Mouse (Mus musculus): ENCODE measurements at regions not wholly inside any gene's neighbourhood (a gene's known extent, or its start where the extent isn't known, plus 50 kb on each side); places are given as distances from the start of the nearest gene placed in this dataset.

DNA sequence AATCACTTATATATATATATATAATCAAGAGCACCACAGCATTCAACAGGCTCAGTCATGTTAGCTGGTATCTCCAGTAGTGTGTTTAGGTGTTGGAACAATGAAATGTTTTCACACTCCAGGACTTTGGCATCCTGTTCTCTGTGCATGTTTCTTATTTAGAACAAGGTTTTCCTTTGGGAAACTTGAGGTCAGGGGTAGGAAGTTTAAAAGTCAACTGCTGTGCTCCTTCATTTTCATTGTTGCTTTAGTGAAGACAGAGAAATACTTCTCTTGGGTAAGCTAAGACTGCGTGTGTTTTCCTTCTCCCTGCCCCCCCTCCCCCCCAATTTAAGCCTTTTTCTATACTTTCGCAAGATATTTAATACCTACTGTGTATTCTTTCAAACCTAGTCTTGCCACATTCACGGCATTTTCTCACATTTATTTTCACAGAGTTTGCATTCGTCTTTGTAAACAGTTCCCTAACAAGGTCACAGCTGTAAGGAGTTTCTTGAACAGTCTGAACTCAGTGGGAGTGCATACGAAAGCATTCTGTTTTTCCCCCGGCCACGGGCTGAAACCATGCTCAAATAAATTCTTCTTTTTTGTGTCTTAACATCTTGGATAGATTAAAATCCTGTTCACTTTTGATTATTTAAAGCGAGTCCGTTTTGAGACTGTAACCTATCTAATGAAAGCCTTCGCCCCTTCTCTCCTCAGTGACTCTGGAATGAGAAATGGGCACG, 279.2 kb downstream of the Col12a1 start:
- DNase-seq = no peak

DNA sequence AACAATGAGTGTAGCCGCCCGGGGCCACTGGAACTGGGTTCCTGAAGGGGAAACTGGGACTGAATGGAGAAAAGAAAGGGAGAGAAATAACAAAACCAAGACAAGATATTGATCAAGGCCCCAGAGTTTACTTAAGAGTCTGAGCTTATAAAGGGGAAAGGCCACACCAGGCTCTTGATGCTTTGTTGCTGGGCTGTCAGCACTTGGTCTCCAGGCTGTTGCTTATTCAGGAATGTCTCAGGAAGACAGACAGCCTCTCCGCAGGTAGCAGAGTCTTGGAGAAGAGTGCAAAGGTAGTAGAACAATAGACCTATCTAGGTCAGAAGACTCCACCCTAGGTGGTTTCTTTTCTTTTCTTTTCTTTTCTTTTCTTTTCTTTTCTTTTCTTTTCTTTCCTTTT, 263.4 kb downstream of the Col12a1 start:
- no peak for DNase-seq

DNA sequence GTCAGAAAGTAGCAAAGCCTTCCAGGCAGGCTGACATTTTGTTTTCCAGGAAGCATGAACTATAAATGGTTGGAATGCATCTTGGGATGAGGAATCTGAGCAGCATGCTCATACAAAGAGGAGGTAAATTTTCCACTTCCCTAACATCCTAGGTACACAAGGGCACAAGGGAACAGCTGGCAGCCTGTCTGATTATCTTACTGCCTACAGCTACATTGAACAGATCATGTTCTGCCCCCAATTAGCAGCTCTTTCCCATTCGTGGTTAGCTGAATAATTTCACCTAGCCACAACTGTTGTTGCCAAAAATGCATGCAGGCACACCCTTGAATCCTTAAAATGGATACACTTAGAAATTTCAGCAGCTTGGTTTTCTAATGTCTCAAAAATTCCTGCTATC, 239.5 kb downstream of the Col12a1 start:
- no peak for DNase-seq

DNA sequence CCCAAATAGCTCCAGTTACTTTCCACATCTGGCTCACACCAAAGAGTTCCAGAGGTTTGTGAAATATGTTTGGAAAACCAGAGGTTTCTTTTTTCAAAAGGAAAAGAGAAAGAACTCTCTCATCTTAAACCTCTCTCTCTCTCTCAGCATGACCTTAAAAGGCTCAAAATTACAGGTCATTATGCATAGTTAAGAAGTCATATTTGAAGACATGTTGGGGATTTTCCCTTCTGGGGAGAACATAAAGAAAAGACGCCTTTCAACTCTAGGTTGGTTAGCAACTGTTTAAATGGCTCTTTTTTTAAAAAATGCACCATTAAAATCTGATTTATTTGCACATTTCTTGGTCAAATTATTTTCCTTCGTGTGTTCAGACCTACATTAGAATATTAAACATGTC, 218.4 kb downstream of the Col12a1 start:
- DNase-seq = no peak

DNA sequence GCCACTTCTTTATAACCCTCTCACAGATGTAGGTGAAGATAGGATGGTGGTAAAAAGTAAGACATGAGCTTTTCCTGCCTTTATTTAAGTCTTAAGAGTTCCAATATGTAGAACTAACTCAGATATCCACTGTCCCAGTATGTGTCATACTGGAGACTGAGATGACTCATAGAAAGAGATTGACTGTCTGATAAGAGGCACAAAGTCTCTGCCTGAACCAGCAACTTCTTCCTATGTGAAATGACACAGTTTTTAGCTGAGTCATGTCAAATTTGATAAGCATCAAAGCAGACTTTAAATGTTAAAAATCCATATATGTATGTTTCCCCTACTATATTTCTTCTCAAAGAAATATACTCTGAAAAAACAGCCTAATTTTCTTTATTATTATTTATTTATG, 216.6 kb downstream of the Col12a1 start:
- no peak for DNase-seq

DNA sequence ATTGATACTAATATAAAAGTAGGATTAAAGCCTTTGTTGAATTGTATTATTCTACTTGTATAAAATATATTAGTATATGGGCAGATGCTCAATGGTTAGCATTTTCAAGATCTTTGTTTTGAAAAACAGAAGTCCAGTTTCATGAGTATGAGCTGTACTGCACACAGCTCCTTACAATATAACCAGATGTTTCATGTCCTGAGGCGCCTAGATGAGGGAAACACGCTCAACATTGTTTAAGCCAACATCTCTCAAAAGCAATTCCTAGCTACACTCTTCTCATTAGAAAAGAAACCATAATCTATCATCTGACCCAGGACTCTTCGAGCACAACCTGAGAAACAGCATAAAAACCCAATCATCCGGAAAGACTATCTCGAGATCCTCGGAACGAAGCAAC, 202.2 kb downstream of the Col12a1 start:
- peak; percentile 70 for DNase-seq

DNA sequence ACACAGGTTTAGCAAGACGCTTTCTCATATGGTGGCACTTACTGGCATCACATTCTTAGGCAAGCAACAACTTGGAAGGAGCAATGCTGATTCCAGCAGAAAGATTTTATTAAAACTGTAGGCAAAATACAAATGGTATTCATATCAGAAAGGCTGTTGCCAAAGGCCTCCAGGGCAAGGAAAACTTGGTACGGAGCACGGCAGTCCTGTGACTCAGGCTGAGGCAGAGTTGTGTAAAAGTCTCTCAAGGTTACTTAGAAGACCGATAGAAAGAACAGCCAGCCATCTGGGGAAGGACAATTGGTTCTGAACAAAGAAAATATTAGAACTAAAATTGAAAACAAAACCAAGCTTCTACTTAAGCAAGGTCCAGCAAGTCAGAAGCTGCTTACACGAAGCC, 201.2 kb downstream of the Col12a1 start:
- peak; percentile 5 for DNase-seq

- no peak for DNase-seq
Observed at GRCm38 (mm10) chr9:79518640-79519039, 200.0 kb downstream of the Col12a1 start.

- DNase-seq = no peak
Observed at GRCm38 (mm10) chr9:79520498-79520897, 198.1 kb downstream of the Col12a1 start.

DNA sequence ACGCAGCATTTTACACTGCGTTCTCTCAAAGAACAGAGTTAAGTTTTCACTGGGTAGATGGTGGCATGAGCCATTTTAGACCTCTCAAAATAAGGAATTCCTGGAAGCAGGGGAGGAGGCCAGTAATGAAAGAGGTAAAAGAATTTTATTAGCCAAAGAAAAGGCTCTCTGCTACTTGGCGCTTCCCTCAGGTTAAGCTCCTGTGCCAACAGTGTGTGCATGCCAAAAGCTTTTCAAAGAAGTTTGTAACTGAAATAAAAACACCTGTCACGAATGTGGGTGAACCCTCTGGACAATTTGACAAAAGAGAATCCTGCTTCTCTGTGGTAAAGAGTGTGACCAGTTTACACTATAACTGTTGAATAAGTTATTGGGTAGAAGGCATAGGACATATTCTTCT, 195.6 kb downstream of the Col12a1 start:
- no peak for DNase-seq

DNA sequence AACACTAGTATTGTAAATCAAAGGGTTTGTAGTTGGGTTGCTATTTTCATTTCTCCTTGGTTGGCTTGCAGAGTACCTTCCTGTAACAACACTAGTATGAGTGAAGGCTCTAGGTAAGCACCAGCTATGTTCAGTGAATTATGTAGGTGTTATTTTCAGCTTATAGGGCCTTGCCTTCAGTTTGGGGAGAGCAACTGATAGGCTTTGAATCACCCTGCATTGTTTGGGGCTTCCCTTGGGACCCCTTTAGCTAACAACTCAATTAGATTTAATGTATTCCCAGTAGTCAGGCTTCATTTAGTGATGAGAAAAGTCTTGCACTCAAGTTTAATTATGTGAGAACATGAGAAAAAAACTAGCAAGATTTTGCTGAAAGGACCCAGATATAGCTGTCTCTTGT, 193.6 kb downstream of the Col12a1 start:
- no peak for DNase-seq

- DNase-seq = no peak
Observed at GRCm38 (mm10) chr9:79526390-79526789, 192.2 kb downstream of the Col12a1 start.

- DNase-seq = no peak
Observed at GRCm38 (mm10) chr9:79527331-79527730, 191.3 kb downstream of the Col12a1 start.
